Mouse (Mus musculus): ENCODE measurements around the gene Cth.

- TF ChIP-seq POLR2A (IDR thresholded peaks at IDR 0.05; ENCODE audit: extremely low read depth, insufficient read depth, low read length) (no peak), CTCF (IDR thresholded peaks at IDR 0.05; ENCODE audit: low read depth, low read length) (no peak)
Observed at GRCm38 (mm10) chr3:157910262-157910661, 14.6 kb downstream of the Cth start.

Measured in liver, adult 2 months (tissue).